Mouse (Mus musculus) naive thymus-derived CD4-positive, alpha-beta T cell, adult 2 months (primary cell): ENCODE results near the gene Nutm1.
"Not testable (repeated sequence)": the region's sequence is repeated elsewhere in the genome, so short reads cannot be mapped to it uniquely, and the experiment has no call there.

Source experiments
- DNase-seq: peaks from one replicate; pipeline ENCODE4 v3.0.0-alpha.2; 2011; ENCODE audit warnings: low read depth

Gene Nutm1

DNA sequence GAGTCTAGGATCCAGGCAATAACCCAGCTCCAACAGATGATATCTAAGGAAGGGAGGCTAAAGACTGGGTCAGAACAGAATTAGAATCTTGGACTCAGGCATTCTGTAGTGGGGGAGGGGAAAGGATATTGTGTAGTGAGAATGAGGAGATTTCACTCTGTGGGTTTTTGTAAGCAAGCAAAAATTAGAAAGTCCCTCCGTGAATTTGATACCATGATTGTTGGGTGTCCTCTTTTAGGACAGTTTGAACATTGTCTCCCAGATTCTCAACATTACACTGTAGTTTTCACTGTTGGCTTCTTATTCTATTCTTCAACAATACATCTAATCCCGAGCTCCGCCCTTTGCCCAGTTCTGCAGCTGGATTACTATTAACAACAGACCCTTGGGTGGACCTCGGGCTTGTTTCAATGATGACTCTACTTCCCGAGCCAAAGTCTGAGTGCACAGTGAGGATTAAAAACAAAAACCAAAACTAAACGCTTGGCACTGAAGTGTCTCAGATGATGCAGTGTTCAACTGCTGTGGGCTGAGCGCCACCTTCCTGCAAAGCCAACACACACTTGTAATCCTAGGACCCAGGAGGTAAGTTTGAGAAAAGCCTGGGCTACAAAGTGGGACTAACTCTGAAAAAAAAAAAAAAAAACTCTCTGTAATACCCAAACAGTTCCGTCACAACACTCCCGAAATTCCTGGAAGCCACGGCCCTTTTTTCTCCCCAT lies at the start of gene Nutm1:
Gene Nutm1, minus strand, starts transcription at position 51 of the 722 bp plus-strand sequence.
- DNase-seq = peak; percentile 55

DNA sequence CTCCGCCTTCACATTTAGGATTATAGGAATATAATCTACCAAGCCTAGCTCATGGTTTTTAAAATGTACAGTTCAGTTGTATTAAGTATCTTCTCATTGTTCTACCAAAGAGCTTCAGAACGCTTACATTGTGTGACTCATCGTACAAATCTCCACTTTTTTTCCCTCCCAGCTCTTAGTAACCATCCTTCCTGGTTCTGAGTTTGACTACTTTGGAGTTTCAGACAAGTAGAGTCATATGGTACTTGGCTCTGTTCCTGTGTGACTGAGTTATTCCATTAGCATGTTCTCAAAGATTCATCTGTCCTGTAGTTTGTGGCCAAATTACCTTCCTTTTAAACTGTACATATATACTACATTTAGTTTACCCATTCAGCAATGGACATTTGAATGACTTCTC lies 49.6 kb upstream of the Nutm1 start:
- DNase-seq = no peak

DNA sequence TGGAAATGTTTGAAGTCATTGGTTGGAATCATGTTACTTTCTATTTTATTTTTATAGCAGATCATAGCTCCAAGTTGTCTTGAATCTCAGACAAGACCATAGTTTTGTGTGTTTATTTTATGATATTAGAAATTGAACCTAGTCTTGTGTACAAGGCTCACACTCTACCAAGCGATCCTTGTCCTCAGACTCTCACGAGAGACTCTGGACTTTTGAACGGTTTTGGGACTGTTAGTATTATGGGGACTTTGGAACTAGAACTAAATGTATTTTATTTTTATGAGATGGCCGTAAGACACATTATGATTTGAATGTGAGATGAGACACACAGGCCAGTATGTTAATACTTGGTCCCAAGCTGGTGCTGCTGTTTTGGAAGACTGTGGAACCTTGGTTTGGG lies 39.1 kb upstream of the Nutm1 start:
- DNase-seq = no peak

DNA sequence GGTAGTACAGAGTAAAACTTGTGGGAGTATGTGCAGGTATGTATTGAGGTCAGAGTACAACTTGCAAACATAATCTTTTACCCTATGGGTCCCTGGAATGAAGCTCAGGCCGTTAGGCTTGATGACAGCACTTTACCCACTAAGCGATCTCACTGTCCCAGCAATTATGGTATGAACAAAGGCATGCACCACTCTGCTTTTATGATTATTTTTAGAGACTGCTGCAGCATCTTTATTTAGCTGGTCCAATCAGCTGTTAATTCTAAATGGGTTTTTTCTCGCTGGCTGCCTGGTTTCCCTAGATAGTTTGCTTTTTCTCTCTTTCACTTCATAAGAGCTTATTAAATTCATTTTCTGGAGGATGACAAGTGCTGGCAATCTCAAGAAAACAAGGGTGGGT lies 37.1 kb upstream of the Nutm1 start:
- DNase-seq = no peak

DNA sequence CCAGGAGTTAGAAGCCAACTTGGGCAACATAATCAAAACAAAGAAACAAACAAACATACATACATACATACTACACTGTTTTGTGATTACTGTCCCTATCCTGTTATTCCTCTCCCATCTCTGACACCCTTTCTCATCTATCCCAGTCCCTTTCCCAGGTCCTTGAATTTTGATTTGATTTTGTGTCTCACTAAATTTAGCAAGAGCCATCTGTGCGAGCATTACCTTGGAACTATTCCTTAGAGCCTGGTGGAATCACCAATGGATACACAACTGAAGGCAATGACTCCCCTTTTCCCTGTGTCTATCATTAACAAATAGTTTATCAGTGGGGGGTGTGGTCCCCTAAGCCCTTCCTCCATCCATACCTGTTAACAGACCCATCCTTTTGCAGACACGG lies 33.7 kb upstream of the Nutm1 start:
- DNase-seq = no peak

DNA sequence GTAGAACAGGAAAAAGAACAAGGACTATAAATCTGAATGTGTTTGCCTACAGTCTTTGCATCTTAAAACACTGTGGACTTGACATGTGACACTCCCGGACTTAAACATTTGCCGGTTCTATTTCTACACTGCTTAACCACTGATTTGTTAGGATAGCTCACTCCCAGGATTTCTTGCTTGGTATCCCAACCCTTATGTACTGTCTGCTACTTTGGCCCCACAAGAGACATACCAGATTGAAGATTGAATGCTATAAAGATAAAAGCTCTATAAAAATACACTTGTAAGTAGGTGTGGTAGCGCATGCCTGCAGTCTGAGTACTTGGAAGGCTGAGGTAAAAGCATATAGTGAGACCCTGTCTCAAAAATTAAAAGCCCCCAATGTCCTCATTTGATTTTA lies 30.4 kb upstream of the Nutm1 start:
- no peak for DNase-seq

DNA sequence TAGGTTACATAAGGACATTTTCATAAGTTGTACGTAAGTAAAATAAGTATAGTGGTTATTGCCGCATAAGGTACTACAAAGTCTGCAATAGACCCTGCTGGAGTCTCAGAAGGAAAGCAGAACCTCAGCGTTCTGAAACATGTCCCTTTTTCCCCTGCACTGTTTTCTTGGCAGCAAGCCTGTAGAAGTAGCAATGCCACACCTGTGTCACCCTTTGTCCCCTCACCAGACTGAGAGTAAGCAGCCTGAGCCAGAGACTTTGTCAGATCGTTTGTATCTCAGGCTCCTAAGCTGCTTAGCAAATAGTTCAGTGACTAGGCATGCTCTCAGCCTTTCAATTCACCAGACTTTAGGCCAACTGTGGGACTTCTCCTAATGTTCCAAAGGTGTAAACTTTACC lies 28.0 kb upstream of the Nutm1 start:
- no peak for DNase-seq

DNA sequence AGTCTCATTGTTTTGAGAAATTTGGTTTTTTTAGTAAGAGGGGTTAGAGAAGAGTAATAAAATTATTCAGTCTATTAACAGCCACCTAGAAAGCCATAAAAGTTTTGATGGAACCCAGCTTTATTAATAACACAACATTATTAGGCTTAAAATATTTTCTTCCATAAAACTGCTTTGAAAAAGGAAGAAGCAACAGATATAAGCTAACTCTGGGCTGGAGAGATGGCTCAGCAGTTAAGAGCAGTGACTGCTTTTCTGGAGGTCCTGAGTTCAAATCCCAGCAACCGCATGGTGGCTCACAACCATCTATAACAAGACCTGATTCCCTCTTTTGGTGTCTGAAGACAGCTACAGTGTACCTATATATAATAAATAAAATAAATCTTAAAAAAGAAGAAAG lies 27.0 kb upstream of the Nutm1 start:
- DNase-seq = not testable (repeated sequence)

DNA sequence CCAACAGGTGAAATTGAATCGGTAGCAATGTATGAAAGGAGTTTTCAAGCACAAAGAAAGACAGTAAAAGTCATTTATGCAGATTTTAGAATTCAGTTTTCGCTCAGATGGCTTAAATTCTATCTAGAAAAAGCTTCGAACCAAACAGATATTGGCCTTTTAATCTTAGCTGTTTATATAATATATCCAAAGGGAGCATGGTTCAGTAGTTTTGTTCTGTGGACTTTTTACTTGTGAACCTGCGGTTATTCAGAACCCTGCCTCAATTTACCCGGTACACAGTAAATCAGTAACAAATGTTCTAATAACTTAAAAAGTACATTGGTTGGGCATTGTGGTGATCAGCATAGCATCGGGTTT lies 25.9 kb upstream of the Nutm1 start:
- DNase-seq = no peak

DNA sequence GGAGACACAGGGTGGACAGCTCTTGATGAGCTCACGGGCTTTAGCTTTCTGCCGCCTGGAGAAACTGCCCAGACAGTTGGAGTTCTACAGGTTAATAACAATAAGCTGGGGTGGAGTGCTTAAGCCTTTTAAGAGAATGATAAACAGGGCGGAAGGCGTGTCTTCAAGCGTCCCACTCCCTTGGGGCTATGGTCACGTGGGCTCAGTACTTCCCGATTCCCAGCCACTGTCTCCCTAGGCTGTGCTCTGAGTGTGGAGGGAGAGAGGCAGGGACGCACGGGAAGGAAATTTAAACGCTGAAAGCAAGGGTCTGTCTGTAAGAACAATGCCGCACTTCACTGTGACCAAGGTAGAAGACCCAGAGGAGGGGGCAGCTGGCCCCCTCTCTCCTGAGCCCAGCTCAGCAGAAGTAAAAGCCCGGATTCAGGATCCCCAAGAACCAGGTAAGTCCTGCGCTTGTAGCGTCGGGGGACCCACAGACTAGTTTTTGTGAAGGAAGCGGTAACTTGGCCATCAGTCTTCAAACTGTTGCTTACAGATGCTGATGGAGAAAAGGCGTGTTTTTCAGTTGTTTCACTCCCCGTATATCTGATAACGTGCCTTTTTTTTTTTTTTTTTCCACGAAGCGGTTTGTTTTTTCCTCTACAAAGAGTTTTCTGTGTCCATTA lies 25.4 kb upstream of the Nutm1 start:
- DNase-seq = peak; percentile 31

DNA sequence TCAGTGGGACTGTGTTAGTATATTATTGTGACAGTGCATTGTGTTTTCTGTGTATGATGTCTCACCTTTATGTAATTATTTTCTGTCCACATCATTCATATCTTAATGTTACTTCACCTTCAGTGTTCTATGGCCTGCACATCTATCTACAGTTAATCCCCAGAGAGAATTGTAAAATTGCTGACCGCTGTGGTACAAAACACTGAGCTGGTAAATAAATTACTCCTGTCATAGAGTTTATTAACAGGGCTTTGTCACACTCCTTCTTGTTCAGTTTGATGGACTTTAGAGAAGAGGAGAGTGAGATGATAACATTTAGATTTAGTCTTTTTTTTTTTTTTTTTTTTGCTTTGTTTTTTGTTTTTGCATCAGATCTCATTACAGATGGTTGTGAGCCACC lies 23.8 kb upstream of the Nutm1 start:
- no peak for DNase-seq

DNA sequence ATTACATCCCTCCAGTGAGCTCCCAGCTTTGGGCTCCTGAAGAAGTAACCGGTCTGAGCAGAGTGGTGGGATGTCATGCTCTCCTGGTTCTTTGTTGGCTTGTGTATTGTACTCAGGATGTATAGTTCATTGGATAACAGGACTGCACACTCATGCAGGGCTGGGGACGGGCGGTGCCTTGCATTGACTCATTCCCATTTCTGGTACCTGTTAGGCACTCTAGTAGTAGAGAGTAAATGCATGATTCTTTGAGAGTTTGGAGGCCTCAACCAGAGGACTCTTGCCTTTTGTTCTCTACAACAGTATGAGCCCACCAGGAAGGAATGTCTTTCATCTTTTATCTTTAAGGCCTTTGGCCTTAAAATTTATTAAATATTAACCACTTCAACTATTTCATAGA lies 17.8 kb upstream of the Nutm1 start:
- DNase-seq = no peak

DNA sequence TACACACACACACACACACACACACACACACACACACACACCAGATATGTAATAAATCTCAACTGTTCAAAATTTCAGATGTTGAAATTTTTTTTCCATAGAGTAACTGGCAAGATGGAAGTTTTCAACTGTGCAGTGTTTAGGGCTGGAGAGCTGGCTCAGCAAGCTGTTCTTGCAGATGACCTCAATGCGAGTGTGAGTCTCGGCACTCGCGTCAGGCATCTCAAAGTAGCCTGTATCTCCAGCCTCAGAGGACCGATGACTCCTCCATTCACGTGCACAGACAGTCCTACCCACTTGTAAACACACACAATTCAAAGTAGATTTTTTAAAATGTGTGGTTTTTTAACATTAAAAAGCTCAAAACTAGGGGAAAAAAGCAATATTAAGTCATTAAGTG lies 14.4 kb upstream of the Nutm1 start:
- DNase-seq = no peak

DNA sequence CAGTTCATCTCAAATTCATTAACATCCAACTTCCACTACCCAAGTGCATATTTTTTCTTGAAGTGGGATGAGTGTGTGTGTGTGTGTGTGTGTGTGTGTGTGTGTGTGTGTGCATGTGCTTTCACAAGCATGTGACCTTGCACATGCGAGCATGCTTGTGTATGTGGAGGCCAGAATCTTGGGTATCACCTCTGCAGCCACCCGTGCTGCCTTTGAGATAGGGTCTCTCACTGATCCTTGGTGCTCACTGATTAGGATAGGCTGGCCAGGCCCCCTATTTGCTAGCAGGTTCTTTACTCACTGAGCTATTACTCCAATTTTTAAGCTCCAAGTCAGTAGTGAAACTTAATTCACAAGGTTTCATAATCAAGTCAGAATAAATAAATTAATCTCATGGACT lies 13.8 kb upstream of the Nutm1 start:
- no peak for DNase-seq

DNA sequence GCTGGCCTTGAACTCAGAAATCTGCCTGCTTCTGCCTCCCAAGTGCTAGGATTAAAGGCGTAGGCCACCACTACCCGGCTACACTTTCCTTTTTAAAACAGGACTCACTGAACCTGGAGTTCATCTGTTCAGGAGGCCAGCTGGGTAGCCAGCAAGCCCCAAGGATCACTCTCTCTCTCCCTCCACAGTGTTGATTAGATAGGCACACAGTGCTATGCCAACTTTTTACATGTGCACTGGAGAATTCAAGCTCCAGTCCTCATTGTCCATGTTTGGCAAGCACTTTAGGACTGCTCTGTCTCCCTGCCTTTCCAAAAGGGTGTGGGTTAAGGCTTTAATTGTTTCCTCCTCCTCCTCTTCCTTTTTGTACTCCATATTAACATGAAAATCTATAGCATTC lies 10.9 kb upstream of the Nutm1 start:
- no peak for DNase-seq

DNA sequence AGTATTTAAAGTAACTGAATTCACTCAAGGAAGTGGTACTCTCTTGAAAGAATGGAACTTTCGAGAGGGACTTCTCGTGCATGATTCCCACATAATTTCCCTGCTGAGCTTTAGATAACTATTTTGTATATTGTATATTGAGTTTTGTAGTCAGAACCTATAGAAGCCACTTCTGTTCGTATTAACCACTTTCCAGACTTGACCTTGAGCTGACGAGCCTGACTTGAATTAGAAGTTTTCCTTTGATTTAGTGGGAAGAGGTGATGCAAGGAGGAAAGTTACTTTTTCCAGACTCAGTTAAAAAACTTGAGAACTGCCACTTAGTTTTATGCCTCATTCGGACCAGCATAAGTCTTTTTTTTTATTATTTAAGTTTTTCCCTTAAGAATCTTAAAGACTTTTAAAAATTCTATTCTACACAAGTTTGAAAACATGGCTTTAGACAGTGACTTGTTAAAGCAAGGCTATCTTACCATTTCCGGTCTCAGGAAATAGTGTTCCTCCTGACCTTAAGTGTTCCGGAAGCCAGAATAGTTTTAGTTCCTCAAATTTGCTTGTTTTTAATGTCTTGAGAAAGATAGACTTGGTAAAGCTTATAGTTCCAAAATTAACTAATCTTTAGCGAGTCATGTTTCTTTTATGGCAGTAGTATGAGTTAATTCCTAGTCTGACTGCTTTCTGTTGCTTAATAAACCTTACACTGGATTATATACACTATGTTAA lies 8.6 kb upstream of the Nutm1 start:
- peak; percentile 47 for DNase-seq

DNA sequence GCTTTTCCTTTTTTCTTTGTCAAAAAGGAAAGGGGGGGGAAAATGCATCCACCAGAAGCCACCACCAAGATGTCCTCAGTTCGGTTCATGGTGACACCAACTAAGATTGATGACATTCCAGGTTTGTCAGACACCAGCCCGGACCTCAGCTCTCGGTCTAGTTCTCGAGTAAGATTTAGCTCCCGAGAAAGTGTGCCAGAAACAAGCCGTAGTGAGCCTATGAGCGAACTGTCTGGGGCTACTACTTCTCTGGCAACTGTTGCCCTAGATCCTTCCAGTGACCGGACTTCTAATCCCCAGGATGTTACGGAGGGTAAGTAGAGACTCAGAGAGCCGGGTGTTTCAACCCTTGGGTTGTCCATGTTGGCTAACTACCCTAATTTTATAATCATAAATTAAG lies 7.7 kb upstream of the Nutm1 start:
- peak; percentile 32 for DNase-seq

DNA sequence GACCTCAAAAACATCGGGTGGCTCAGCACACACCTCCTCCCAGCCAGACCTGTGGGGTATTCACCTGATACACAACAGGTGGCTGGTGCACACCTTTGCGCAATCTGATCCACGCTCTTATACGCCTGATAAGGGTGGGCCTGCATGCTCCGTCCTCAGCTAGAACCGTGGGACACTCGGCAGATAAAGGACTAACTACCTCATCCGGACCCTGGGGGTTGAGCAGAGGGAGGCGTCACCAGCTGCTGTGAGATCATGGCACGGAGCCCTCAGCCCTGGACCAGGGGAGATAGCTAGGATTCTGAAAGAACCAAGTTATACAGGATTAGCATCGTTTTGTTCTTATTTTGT lies 7.1 kb upstream of the Nutm1 start, which contains the start of gene Gm21985:
Gene Gm21985, plus strand, starts transcription at position 73 of the 351 bp plus-strand sequence.
- DNase-seq = no peak

DNA sequence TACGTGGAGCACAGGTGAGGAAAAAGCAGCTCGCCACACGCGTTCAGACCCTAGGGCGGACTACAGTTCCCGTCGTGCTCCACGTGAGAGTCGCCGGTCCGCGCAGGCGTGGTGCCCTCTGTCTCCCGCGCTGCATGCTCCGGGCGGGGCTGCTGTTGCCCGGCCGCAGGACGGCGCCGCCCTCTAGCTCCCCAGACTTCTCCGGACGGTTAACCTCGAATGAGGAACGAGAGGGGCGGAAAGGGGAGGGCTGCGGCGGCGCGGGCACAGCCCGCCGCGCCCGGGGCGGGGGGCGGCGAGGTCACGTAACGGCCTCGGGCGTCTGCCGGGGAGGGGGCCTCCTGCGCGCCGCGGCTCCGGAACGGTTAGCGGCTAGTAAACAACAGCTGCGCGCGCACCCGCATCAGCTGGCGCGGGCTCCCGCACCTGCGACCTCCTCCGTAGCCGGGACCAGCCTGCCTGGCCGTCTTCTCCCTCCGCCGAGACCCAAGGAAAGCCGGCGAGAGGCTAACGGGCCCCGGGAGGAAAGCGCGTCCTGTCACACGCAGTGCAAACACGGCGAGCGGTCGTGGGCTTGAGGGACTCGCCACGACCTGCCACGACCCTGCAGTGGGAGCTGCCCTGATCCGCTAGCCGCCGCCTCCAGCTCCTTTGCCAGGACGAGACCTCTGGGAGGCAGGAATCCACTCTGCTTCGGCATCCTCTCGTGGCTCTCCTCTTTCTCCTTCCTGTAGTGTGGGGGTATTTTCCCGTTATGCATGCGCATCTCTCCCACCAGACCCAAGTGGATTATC lies 6.6 kb upstream of the Nutm1 start, which contains the start of gene Slc12a6:
Gene Slc12a6, plus strand, starts transcription at position 378 of the 794 bp plus-strand sequence.
- peak; percentile 95 for DNase-seq

DNA sequence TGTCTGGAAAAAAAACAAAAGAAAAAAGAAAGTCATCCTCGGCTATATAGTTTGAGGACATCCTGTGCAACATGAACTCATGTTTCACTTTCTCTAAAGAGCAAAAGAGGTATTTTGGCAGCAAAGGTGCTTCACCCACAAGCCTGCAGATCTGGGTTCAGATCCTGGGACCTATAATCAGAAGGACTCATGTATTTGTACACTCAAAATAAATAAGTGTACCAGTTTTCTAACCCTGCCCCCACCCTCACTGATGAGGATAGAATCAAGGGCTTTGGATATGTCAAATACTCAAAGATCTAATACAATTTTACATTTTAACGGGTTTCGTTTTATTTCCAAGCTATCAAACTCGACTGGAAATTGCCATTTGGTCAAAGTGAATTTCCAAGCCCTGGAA lies 5.3 kb upstream of the Nutm1 start:
- peak; percentile 14 for DNase-seq

DNA sequence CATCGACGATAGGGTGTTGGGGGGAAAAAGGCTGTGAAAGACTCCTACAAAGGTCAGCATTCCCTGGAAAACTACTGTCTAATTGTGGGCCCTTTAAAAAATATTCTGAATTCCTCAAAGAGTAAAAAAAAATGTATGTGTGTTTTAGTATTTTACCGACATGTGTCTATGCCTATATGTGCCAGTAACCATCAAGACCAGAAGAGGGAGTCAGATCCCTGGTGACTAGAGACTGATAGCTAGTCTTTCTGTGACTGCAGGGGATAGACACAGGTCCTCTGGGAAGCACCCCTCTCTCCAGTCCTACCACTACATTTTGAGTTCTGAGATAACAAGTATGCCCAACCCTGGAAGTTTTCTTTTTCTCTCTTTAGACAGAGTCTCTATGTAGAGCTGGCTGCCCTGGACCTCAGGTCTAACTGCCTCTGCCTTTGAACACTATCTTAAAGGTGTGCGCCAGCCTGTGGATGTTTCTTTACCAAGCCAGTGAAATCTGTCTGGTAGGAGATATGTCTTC lies 3.7 kb upstream of the Nutm1 start:
- DNase-seq = peak; percentile 37
